ENCODE assay signal across 8 mouse cellular contexts in genomic region chr17:28217721-28218649, GRCm38 (mm10). TPM values are rescaled to one million over a fixed set of nuclear protein-coding genes. Genes with fewer than 3 reads are reported as not detected.
DNase-seq lines count a peak whose midpoint lies in the region; ATAC-seq and TF ChIP-seq lines count a peak whose summit lies in the region.

No protein-coding gene starts in this region.

- 23% methylated on average over 23 of the region's 23 CpGs for WGBS in lung, embryonic 14.5 days
- WGBS in olfactory bulb, adult 2 months = 29% methylated on average over 23 of the region's 23 CpGs

- TF ChIP-seq POLR2A in olfactory bulb, adult 2 months (IDR thresholded peaks at IDR 0.05; ENCODE audit: insufficient read depth, low read depth, low read length) = no peak

- no peaks in the 10 kb centered on the region for H3K9me3 ChIP-seq in lung, embryonic 14.5 days (ENCODE audit: low read depth, low read length)

- peaks cover 5% of the 10 kb centered on the region; the same call in 1 of the 2 replicates for H3K4me1 ChIP-seq in lung, embryonic 14.5 days (ENCODE audit: insufficient read depth)
- peaks cover 17% of the 10 kb centered on the region for H3K4me1 ChIP-seq in olfactory bulb, adult 2 months (ENCODE audit: control insufficient read depth, insufficient read depth, low read length)

- no peak overlapping the region for H3K9ac ChIP-seq in lung, embryonic 14.5 days

- peak; percentile 96 for DNase-seq in CD4-positive helper T cell, adult 2 months (ENCODE audit: low read depth, low spot score)
- peak; percentile 87 to 89 for DNase-seq in CD8-positive naive resting alpha-beta T cell, adult 2 months (ENCODE audit: low read depth in 2 of 2, low spot score in 2 of 2)
- DNase-seq in lung, embryonic 14.5 days = peak; percentile 46
- no peak for DNase-seq in retina, postnatal 1 day
- no peak for DNase-seq in cerebellum, postnatal 14 days
- no peak for DNase-seq in adrenal gland, postnatal 25 days

- ATAC-seq in granulocyte monocyte progenitor cell, adult 5-6 weeks (replicated peaks; ENCODE audit: poor library complexity, severe bottlenecking) = peak; percentile 70
- no peak; the same call in 1 of the 2 replicates for ATAC-seq in lung, embryonic 14.5 days (ENCODE audit: insufficient read depth)

- no peaks in the 10 kb centered on the region for H3K27me3 ChIP-seq in lung, embryonic 14.5 days (ENCODE audit: insufficient read depth, low read length)

- no peaks in the 10 kb centered on the region for H3K36me3 ChIP-seq in lung, embryonic 14.5 days (ENCODE audit: insufficient read depth)

- peak overlapping the region; percentile 43 for H3K4me2 ChIP-seq in lung, embryonic 14.5 days

- H3K4me3 ChIP-seq in lung, embryonic 14.5 days (ENCODE audit: low read depth, low read length) = no peak overlapping the region
- no peak overlapping the region for H3K4me3 ChIP-seq in olfactory bulb, adult 2 months (ENCODE audit: insufficient read depth, low read depth, low read length)

- no peak for TF ChIP-seq CTCF in lung, embryonic 14.5 days (IDR thresholded peaks at IDR 0.05; ENCODE audit: low read depth)
- no peak for TF ChIP-seq CTCF in olfactory bulb, adult 2 months (IDR thresholded peaks at IDR 0.05; ENCODE audit: insufficient read depth, low read depth, low read length)

- peak overlapping the region; percentile 52; the same call in 1 of the 2 replicates for H3K27ac ChIP-seq in lung, embryonic 14.5 days (ENCODE audit: low read depth)
- peak overlapping the region; percentile 25; the same call in 1 of the 2 replicates for H3K27ac ChIP-seq in olfactory bulb, adult 2 months (ENCODE audit: insufficient read depth, low read depth, low read length)

RNA-seq across cellular contexts. Expression of gene Def6, which starts 10.4 kb away (rescaled TPM):
- total RNA-seq in granulocyte monocyte progenitor cell, adult 5-6 weeks (2014; fragmentation: Nextera tagmentation) = 57.9 and 67.3 TPM in 2 replicates
- 108 and 142 TPM in 2 replicates for total RNA-seq in granulocyte monocyte progenitor cell, adult 5-6 weeks (2017)
- polyA plus RNA-seq in lung, embryonic 14.5 days (2014; fragmentation: Nextera tagmentation; extraction: Ambion mirVana) = 2.4 and 2.7 TPM in 2 replicates
- not detected in 2 replicates for polyA plus RNA-seq in olfactory bulb, adult 2 months (2012; ENCODE audit: insufficient read depth, insufficient read length, low replicate concordance, missing spikeins)
- total RNA-seq in adrenal gland, postnatal 25 days (2021) = 1.8 and 3.1 TPM in 2 replicates

RNA-seq across cellular contexts. Expression of gene Ppard, which starts 14.5 kb away (rescaled TPM):
- 8.4 and 8.8 TPM in 2 replicates for total RNA-seq in granulocyte monocyte progenitor cell, adult 5-6 weeks (2014; fragmentation: Nextera tagmentation)
- 0.34 and 5.6 TPM in 2 replicates for total RNA-seq in granulocyte monocyte progenitor cell, adult 5-6 weeks (2017)
- 1.8 and 2.8 TPM in 2 replicates for polyA plus RNA-seq in lung, embryonic 14.5 days (2014; fragmentation: Nextera tagmentation; extraction: Ambion mirVana)
- polyA plus RNA-seq in olfactory bulb, adult 2 months (2012; ENCODE audit: insufficient read depth, insufficient read length, low replicate concordance, missing spikeins) = not detected in 2 replicates
- 36.3 and 43.3 TPM in 2 replicates for total RNA-seq in adrenal gland, postnatal 25 days (2021)

RNA-seq across cellular contexts. Expression of gene Zfp523, which starts 41.1 kb away (rescaled TPM):
- total RNA-seq in granulocyte monocyte progenitor cell, adult 5-6 weeks (2014; fragmentation: Nextera tagmentation) = 14.5 and 20.9 TPM in 2 replicates
- total RNA-seq in granulocyte monocyte progenitor cell, adult 5-6 weeks (2017) = 19.5 and 29.1 TPM in 2 replicates
- 36.0 and 45.4 TPM in 2 replicates for polyA plus RNA-seq in lung, embryonic 14.5 days (2014; fragmentation: Nextera tagmentation; extraction: Ambion mirVana)
- polyA plus RNA-seq in olfactory bulb, adult 2 months (2012; ENCODE audit: insufficient read depth, insufficient read length, low replicate concordance, missing spikeins) = not detected in 2 replicates
- total RNA-seq in adrenal gland, postnatal 25 days (2021) = 41.5 and 45.5 TPM in 2 replicates

Comparison
In these comparisons a context has a peak if more than half of its experiments do, and no peak if none do; other contexts are left out.
1. DNase-seq: peak in CD4-positive helper T cell, adult 2 months (single experiment), CD8-positive naive resting alpha-beta T cell, adult 2 months (2 of 2) and lung, embryonic 14.5 days (single experiment); none in retina, postnatal 1 day (single experiment), cerebellum, postnatal 14 days (0 of 2) and adrenal gland, postnatal 25 days (single experiment).
2. RNA of gene Def6, which starts 10.4 kb away (total RNA-seq): 57.9 to 142 TPM in granulocyte monocyte progenitor cell, adult 5-6 weeks; 1.8 to 3.1 TPM in adrenal gland, postnatal 25 days; every median in the first group is over 10 times any median in the second.